Mouse (Mus musculus) MEL (cell line): ENCODE measurements around the gene Aak1. TPM values are rescaled to one million over a fixed set of nuclear protein-coding genes. Genes with fewer than 3 reads are reported as not detected.
A peak's percentile ranks its signal among the peaks of the same experiment; 100 is the strongest.
"Not testable (repeated sequence)": the region's sequence is repeated elsewhere in the genome, so short reads cannot be mapped to it uniquely, and the experiment has no call there.

ENCODE experiments used
- DNase-seq: peaks from one replicate; pipeline ENCODE4 v3.0.0; 2011; ENCODE audit warnings: low read depth, low spot score
- H3K27ac ChIP-seq: 2 replicates; pipeline ENCODE4 v1.5.1; 2012; ENCODE audit warnings: low read depth, mild to moderate bottlenecking, control low read depth, low read length, moderate library complexity; ENCODE audit not compliant: control insufficient read depth
- H3K27me3 ChIP-seq, 2 experiments: fragments of 150-350 bp in 1 of 2; sonication (generic) in 1 of 2; 2 replicates each; pipeline ENCODE4 v1.6.1; 2012; ENCODE audit warnings: low read length in 2 of 2, mild to moderate bottlenecking in 2 of 2, improper control_type of control experiment in 1 of 2, moderate library complexity in 1 of 2; ENCODE audit not compliant: insufficient read depth in 2 of 2, control insufficient read depth in 1 of 2
- H3K36me3 ChIP-seq, 2 experiments: 2 replicates each; pipeline ENCODE4 v1.6.1; 2012 to 2014; ENCODE audit warnings: low read length in 2 of 2, improper control_type of control experiment in 1 of 2, inconsistent platforms in 1 of 2, mild to moderate bottlenecking in 1 of 2; ENCODE audit not compliant: insufficient read depth in 2 of 2, control insufficient read depth in 1 of 2
- H3K4me1 ChIP-seq, 2 experiments: fragments of 150-350 bp in 1 of 2; sonication (generic) in 1 of 2; 2 replicates each; pipeline ENCODE4 v1.6.1; 2012; ENCODE audit warnings: low read length in 2 of 2, improper control_type of control experiment in 1 of 2, mild to moderate bottlenecking in 1 of 2; ENCODE audit not compliant: insufficient read depth in 2 of 2, control insufficient read depth in 1 of 2
- H3K4me3 ChIP-seq, 2 experiments: fragments of 150-350 bp in 1 of 2; sonication (generic) in 1 of 2; 2 replicates each; pipeline ENCODE4 v1.5.1; 2012; ENCODE audit warnings: low read depth in 2 of 2, low read length in 2 of 2, mild to moderate bottlenecking in 2 of 2, moderate library complexity in 2 of 2, control low read depth in 1 of 2, improper control_type of control experiment in 1 of 2; ENCODE audit not compliant: control insufficient read depth in 1 of 2, insufficient read depth in 1 of 2
- H3K79me2 ChIP-seq: 2 replicates; pipeline ENCODE4 v1.6.1; 2012; ENCODE audit warnings: mild to moderate bottlenecking, low read length, moderate library complexity; ENCODE audit not compliant: control insufficient read depth, poor library complexity, insufficient read depth
- H3K9ac ChIP-seq: 2 replicates; pipeline ENCODE4 v1.6.1; 2012; ENCODE audit warnings: low read depth, mild to moderate bottlenecking, control low read depth, low read length, moderate library complexity; ENCODE audit not compliant: control insufficient read depth, poor library complexity, severe bottlenecking
- H3K9me3 ChIP-seq: fragments of 150-350 bp; sonication (generic); replicated peaks from 2 replicates; pipeline ENCODE4 v1.6.1; 2012; ENCODE audit warnings: mild to moderate bottlenecking, low read length, improper control_type of control experiment, moderate library complexity; ENCODE audit not compliant: insufficient read depth
- CHD2 ChIP-seq: IDR thresholded peaks from 2 replicates; pipeline ENCODE4 v1.6.1; 2011; ENCODE audit warnings: low read length, improper control_type of control experiment
- E2F4 ChIP-seq: IDR thresholded peaks from 2 replicates; pipeline ENCODE4 v1.6.1; 2011; ENCODE audit warnings: low read depth, low read length, improper control_type of control experiment, borderline replicate concordance
- ELF1 ChIP-seq: IDR thresholded peaks from 2 replicates; pipeline ENCODE4 v1.6.1; 2014; ENCODE audit warnings: low read depth, mild to moderate bottlenecking, inconsistent platforms, low read length, improper control_type of control experiment, moderate library complexity
- GABPA ChIP-seq: IDR thresholded peaks from 2 replicates; pipeline ENCODE4 v1.6.1; 2012; ENCODE audit warnings: low read depth, mild to moderate bottlenecking, inconsistent platforms, low read length, improper control_type of control experiment, moderate library complexity
- HCFC1 ChIP-seq: IDR thresholded peaks from 2 replicates; pipeline ENCODE4 v1.6.1; 2012; ENCODE audit warnings: low read depth, mild to moderate bottlenecking, inconsistent platforms, low read length, improper control_type of control experiment, moderate library complexity
- MAX ChIP-seq: IDR thresholded peaks from 2 replicates; pipeline ENCODE4 v1.6.1; 2011; ENCODE audit warnings: low read length, improper control_type of control experiment
- MAZ ChIP-seq: IDR thresholded peaks from 2 replicates; pipeline ENCODE4 v1.6.1; 2012; ENCODE audit warnings: low read depth, mild to moderate bottlenecking, inconsistent platforms, low read length, improper control_type of control experiment
- MEF2A ChIP-seq: IDR thresholded peaks from 2 replicates; pipeline ENCODE4 v1.6.1; 2014; ENCODE audit warnings: low read depth, mild to moderate bottlenecking, inconsistent platforms, low read length, improper control_type of control experiment; ENCODE audit not compliant: poor library complexity, insufficient replicate concordance, severe bottlenecking; ENCODE audit errors: extremely low read depth
- MXI1 ChIP-seq: IDR thresholded peaks from 2 replicates; pipeline ENCODE4 v1.6.1; 2011; ENCODE audit warnings: mild to moderate bottlenecking, low read depth, low read length, improper control_type of control experiment
- SMC3 ChIP-seq: IDR thresholded peaks from 2 replicates; pipeline ENCODE4 v1.6.1; 2011; ENCODE audit warnings: low read depth, low read length, improper control_type of control experiment
- ZC3H11A ChIP-seq: IDR thresholded peaks from 2 replicates; pipeline ENCODE4 v1.6.1; 2012; ENCODE audit warnings: low read depth, mild to moderate bottlenecking, inconsistent platforms, low read length, improper control_type of control experiment
- ZNF384 ChIP-seq: IDR thresholded peaks from 2 replicates; pipeline ENCODE4 v1.6.1; 2012; ENCODE audit warnings: low read depth, mild to moderate bottlenecking, inconsistent platforms, low read length, improper control_type of control experiment
- polyA plus RNA-seq, 2 experiments: library from polyadenylated mRNA; stranded (reverse) in 1 of 2; unstranded in 1 of 2; fragments of >175 nt in 1 of 2; fragments of >200 nt in 1 of 2; gene quantifications; 2 replicates each; pipeline versions ENCODE4 v1.2.1 to v1.2.4; 2012; ENCODE audit warnings: low replicate concordance in 2 of 2, low read depth in 1 of 2; ENCODE audit not compliant: insufficient read length in 2 of 2, insufficient read depth in 1 of 2, missing spikeins in 1 of 2
- total RNA-seq: library from RNA; depleted of rRNA; stranded (reverse); fragments of 300-350 nt; gene quantifications from 2 replicates; pipeline ENCODE4 v1.2.3, GENCODE M21; 2012; rRNA removed

Gene Aak1
- total and polyA plus RNA-seq, 3 experiments: 6.4 to 353 (median 25.4) TPM

DNA sequence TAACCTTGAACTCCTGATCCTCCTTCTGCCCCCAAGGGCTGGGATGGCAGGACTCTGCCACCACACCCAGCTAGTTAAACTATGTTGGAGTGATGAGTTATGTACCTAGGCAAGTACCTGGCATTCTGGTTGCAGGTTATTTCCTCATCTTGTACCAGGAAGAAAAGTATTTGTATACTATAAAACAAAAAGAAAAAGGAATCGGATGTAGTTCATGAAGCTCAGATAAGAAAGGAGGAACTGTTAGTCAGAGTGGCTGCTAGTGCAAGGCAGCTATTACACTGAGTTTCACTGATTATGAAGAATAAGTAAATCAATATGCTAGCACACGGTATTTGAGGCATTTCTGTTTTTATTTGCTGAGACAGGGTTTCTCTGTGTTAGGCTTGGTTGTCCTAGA, 195.6 kb downstream of the Aak1 start (continued):
- peak; percentile 32; the same call in 1 of the 2 replicates for TF ChIP-seq HCFC1
- TF ChIP-seq CHD2: no peak
- TF ChIP-seq MAZ: no peak
- no peak; the same call in 1 of the 2 replicates for TF ChIP-seq SMC3
- TF ChIP-seq ZNF384: peak; percentile 51
- TF ChIP-seq E2F4: no peak
- no peak for TF ChIP-seq ZC3H11A
- no peak for TF ChIP-seq GABPA
- no peak; the same call in 1 of the 2 replicates for TF ChIP-seq MXI1
- peak; percentile 68 for TF ChIP-seq ELF1

DNA sequence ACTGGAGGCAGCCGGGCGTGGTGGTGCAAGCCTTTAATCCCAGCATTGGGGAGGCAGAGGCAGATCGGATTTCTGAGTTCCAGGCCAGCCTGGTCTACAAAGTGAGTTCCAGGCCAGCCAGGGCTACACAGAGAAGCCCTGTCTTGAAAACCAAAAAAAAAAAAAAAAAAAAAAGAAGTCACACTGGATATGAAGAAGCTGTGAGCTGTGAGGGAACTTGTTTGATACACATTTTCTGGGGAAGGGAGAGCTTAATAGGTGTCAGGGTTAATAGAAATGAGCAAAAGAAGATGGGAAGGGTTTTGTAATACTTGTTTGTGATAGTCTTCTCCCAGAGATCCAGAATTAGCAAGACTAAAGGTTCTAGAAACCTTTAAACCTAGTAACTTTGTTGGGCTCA, 196.2 kb downstream of the Aak1 start:
- H3K27me3 ChIP-seq: no peaks in the 10 kb centered on the region
- H3K9ac ChIP-seq: peak overlapping the region; percentile 47
- H3K27ac ChIP-seq: peak overlapping the region; percentile 61
- peak overlapping the region; percentile 8 to 82; a peak in 2 of 4 replicates for H3K4me3 ChIP-seq
- peaks cover 28% of the 10 kb centered on the region for H3K79me2 ChIP-seq
- DNase-seq: no peak
- H3K9me3 ChIP-seq: no peaks in the 10 kb centered on the region
- peaks cover 18 to 34% of the 10 kb centered on the region in 2 experiments for H3K36me3 ChIP-seq
- TF ChIP-seq SMC3 (no peak), ZNF384 (peak; percentile 89)
- peaks cover 14 to 34% of the 10 kb centered on the region in 2 experiments for H3K4me1 ChIP-seq

DNA sequence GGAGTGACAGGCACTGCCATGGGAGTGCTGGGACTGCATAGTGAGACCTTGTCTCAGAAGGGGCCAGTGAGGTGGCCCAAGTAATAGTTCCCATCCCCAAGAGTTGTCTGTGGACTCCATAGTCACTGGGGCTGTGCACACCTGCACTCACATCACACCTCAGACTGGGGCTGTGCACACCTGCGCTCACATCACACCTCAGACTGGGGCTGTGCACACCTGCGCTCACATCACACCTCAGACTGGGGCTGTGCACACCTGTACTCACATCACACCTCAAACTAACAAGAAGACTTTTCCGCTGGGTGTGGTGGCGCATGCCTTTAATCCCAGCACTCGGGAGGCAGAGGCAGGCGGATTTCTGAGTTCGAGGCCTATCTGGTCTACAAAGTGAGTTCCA, 199.4 kb downstream of the Aak1 start:
- H3K9ac ChIP-seq, DNase-seq, H3K4me3 ChIP-seq, H3K9me3 ChIP-seq, H3K27ac ChIP-seq, H3K27me3 ChIP-seq: not testable (repeated sequence)
- Histone ChIP-seq H3K4me1 (peaks cover 9 to 26% of the 10 kb centered on the region in 2 experiments), H3K79me2 (peaks cover 15% of the 10 kb centered on the region), H3K36me3 (peaks cover 27 to 37% of the 10 kb centered on the region in 2 experiments)

DNA sequence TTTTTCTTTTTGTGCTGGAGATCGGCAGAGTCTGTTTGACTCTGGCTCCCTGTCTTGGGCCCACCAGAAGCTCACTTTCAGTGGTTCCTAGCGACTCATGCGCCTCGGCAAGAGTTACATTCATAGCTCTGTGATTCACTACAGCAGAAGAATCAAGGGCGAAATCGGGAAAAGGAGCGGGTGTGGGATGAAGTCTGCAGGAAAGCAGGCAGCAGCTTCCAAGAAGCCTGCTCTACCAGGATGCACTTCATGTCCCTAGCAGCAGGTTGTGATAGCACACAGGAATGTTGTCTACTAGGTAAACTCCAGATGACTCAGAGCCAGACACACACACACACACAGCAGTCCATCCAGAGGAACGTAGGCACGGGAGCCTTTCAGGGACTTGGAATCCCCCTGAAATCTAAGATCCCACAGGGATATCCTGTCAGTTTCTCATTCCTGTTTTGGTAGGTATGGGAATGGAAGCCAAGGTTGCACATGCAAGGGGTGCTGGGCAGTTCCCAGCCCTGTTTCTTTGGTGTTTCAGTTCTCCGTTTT, 202.6 kb downstream of the Aak1 start:
- no peak for TF ChIP-seq MEF2A
- TF ChIP-seq MAX: no peak
- H3K4me1 ChIP-seq: no peaks in the 10 kb centered on the region
- no peaks in the 10 kb centered on the region for H3K27me3 ChIP-seq
- H3K27ac ChIP-seq: no peak overlapping the region
- peaks cover 0 to 56% of the 10 kb centered on the region in 2 experiments; a peak in 2 of 4 replicates for H3K36me3 ChIP-seq
- peaks cover 1% of the 10 kb centered on the region; the same call in 1 of the 2 replicates for H3K79me2 ChIP-seq
- DNase-seq: no peak
- no peak overlapping the region for H3K9ac ChIP-seq
- no peaks in the 10 kb centered on the region for H3K9me3 ChIP-seq
- H3K4me3 ChIP-seq: no peak overlapping the region

Other genes with a start within 250 kb of the Aak1 start
- gene Asprv1, start 221.4 kb upstream of the Aak1 start, total RNA-seq: not detected in 2 replicates
- gene Asprv1, start 221.4 kb upstream of the Aak1 start, polyA plus RNA-seq: not detected
- 3.1 and 3.2 TPM in 2 replicates for gene Mxd1, start 180.4 kb upstream of the Aak1 start, total RNA-seq
- gene Mxd1, start 180.4 kb upstream of the Aak1 start, polyA plus RNA-seq: 1 to 10 TPM in 1 of 2 experiments, not detected in 1; 3.6 TPM
- gene Snrnp27, start 165.0 kb upstream of the Aak1 start, total RNA-seq: 74.8 and 79.3 TPM in 2 replicates
- 100 to 1,000 TPM; 106 to 225 TPM for gene Snrnp27, start 165.0 kb upstream of the Aak1 start, polyA plus RNA-seq
- gene Gmcl1, start 116.1 kb upstream of the Aak1 start, total RNA-seq: 15.9 TPM in 2 replicates
- 10 to 100 TPM; 21.5 to 67.0 TPM for gene Gmcl1, start 116.1 kb upstream of the Aak1 start, polyA plus RNA-seq
- 30.4 and 31.1 TPM in 2 replicates for gene Anxa4, start 55.9 kb upstream of the Aak1 start, total RNA-seq
- gene Anxa4, start 55.9 kb upstream of the Aak1 start, polyA plus RNA-seq: 100 to 1,000 TPM in 1 of 2 experiments, 10 to 100 TPM in 1; 53.6 to 176 TPM
- 85.7 and 111 TPM in 2 replicates for gene Nfu1, start 159.7 kb downstream of the Aak1 start, total RNA-seq
- gene Nfu1, start 159.7 kb downstream of the Aak1 start, polyA plus RNA-seq: 100 to 1,000 TPM in 1 of 2 experiments, not detected in 1; 123 TPM
- gene Gfpt1, start 193.3 kb downstream of the Aak1 start, total RNA-seq: 29.6 and 34.4 TPM in 2 replicates
- 10 to 100 TPM; 33.5 to 69.3 TPM for gene Gfpt1, start 193.3 kb downstream of the Aak1 start, polyA plus RNA-seq